Mouse (Mus musculus) natural killer cell, adult 2 months (primary cell): ENCODE data around the gene Olfr1058.
"Not testable (repeated sequence)": the region's sequence is repeated elsewhere in the genome, so short reads cannot be mapped to it uniquely, and the experiment has no call there.

Experiments used
- DNase-seq, 2 experiments: peaks; one replicate each; pipeline ENCODE4 v3.0.0; 2022; ENCODE audit warnings: low spot score in 2 of 2

Gene Olfr1058

DNA sequence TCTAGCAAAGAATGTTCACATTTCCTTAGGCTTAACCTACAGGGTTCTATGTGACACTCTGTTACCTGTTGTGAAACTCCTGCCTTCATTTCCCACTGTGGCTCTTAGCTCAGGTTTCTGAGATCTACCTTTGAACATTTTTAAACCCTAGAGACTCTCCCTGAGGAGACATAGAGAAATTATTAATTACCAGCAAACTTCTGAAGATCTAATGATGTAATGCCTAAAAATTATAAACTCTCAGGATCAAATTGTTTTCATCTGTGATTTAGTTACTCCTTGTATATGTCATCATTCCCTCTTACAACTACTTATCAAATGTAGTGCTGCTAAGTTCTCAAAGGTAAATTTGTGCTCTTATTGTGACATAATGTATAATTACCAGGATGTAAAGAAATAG lies at the start of gene Olfr1058:
Olfr1058 (minus strand) TSS at position 101 of the 400 bp plus-strand sequence.
- DNase-seq, result not testable (repeated sequence)

DNA sequence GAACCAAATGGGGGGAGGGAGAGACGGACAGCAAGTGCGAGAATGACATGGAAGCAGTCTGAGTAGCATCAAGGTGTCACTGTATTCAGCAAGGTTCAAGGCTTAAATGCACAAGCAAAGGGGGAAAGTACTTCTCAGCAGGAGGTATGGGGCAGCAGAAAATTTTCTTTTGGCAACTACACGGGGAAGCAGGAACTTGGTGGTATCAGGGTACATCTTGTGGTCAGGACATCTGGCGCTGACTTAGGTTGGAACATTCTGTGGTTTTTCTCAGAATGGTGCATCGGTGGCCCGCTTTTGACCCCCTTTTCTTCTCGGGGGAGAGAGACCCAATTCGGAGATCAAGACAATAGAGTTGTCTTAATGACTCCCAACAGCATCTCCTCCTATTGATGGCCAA lies 40.1 kb upstream of the Olfr1058 start:
- not testable (repeated sequence) for DNase-seq

DNA sequence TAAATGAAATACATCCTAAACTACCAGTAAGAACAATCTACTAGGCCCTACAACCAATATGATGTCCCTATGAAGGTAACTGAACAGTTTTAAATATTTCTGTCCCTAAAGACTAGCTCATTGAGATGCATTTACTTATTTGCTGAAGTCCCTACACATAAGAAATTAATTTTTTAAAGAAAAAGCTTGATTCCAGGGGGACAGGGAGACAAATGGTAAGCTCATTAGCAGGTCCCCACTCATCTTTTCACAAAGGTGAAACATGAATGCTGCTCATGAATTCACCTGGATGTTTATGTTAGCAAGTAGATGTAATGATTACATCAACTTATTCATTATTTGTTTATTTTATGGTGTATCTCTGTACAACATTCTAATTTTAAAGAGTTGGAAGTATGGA lies 38.3 kb upstream of the Olfr1058 start, which contains the start of gene Olfr1062:
Olfr1062 (minus strand) TSS at position 101 of the 400 bp plus-strand sequence.
- DNase-seq, result not testable (repeated sequence)

DNA sequence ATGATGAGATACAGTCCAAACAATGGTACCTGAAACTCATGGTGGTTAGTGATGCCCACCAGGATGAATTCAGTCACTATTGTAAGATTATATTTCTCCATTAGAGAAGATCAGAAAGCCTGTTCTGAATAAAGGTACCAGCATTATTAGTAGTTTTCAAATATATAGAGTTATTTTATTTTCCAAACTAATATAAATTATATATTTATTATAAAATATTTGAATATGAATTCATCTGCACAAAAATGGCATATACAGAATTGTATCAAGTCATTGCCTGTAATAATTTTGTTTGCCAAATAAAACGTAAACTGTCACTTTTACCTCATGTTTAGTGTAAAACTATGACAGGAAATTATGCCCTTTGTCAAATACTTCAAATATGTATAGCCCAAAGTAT lies 25.6 kb upstream of the Olfr1058 start, which contains the start of gene Olfr1061:
Olfr1061 (minus strand) TSS at position 101 of the 400 bp plus-strand sequence.
- no peak for DNase-seq

DNA sequence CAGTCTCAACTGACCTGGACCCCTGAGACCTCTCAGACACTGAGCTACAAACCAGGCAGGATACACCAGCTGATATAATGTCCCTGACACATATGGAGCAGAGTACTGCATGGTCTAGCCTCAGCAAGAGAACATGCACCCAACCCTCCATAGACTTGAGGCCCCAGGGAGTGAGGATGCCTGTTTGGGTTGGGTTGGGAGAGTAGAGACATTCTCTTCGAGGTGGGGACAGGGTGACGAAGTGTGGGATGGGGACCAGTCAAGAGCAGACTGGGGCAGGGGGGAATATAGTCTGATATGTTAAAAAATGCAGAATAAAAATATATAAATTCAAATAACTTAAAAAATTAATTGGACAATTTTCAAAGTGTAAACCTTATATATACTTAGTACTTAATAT lies 6.8 kb upstream of the Olfr1058 start:
- DNase-seq, result no peak

DNA sequence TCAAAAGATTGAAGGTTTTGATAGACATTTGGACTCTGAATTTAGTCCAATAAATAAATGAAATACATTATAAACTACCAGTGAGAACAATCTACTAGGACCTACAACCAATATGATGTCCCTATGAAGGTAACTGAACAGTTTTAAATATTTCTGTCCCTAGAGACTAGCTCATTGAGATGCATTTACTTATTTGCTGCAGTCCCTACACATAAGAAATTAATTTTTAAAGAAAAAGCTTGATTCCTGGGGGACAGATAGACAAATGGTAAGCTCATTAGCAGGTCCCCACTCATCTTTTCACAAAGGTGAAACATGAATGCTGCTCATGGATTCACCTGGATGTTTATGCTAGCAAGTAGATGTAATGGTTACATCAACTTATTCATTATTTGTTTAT lies 10.1 kb downstream of the Olfr1058 start, which contains the start of gene Olfr1057:
Olfr1057 (minus strand) TSS at position 101 of the 400 bp plus-strand sequence.
- no peak for DNase-seq

DNA sequence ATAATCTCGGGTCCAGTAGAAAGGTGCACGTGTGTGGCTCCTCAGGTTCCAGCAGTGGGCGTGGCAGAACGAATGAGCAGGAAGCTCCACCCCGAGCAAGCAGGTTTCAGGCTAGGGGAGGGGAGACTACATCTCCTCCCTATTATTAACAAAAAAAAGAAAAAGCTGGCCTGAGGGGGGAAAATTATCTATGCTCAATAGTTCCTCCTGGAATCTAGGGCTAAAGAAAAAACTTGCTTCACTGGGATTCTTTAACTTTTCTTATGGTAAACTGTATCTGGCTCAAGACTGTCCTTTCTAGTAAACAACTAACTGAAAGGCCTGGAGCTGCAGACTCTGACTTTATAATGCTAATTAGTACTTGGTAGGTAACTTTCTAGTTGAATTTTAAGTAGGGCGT lies 22.0 kb downstream of the Olfr1058 start:
- not testable (repeated sequence) for DNase-seq

DNA sequence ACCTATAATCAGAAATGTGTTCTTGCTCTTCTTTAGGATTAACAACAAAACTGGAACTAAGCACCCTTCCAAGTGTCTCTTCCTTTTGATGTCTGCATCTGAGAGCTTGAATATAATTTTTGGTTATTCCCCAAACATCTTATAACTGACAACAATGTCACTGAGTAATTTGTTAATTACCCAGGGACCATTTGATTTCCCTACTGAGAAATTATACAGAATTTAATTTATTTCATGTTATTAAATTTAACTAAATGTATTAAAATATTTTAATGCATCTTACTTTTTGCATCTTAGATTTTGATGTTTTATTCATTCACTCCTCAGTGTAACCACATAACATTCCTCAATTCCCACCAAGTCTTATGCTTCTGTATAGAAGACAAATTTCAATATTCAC lies 26.0 kb downstream of the Olfr1058 start, which contains the start of gene Olfr1056:
Olfr1056 (minus strand) TSS at position 101 of the 400 bp plus-strand sequence.
- DNase-seq, result no peak

DNA sequence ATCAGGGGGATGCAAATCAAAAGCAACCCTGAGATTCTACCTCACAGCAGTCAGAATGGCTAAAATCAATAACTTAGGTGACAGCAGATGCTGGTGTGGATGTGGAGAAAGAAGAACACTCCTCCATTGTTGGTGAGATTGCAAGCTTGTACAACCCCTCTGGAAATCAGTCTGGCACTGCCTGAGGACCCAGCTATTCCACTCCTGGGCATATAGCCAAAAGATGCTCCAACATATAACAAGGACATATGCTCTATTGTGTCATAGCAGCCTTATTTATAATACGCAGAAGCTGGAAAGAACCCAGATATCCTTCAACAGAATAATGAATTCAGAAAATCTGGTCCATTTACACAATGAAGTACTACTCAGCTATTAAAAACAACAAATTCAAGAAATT lies 36.6 kb downstream of the Olfr1058 start:
- not testable (repeated sequence) for DNase-seq

DNA sequence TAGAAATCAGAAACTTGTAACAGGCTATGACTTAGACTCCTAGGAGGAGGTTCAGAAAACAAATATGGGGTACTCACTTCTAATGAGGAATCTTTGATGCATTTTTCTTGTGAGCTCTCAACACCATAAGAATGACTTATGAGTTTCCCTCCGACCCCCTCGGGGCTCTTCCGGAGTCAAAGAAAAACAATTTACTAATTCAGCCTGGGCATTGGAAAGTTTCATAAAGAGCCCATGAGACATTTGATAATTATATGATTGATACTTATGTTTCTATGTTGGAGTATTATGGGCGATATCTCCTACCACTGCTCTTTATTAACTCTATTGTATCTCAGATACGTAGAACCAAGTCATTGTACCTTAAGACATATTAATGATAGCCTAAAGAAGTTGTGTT lies 38.2 kb downstream of the Olfr1058 start, which contains the start of gene Olfr1055:
Olfr1055 (minus strand) TSS at position 101 of the 400 bp plus-strand sequence.
- DNase-seq, result no peak

DNA sequence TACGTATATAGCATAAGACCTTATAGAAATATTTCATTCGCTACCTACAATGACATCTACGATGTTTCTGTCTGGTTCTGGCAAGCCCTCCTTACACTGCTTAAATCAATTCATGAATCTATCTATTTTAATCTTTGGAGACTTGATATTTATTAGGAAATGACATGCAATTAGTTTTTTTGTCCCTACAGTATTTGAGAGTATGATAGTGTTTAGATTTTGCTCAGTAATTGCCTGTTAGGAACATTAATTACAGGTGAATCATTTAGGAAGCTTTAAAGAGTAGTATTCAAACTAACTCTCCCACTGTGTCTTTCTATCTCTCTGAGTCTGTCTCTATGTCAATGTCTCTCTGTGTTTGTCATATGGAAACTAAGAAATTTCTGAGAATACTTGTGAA lies 53.0 kb downstream of the Olfr1058 start, which contains the start of gene Olfr1054:
Olfr1054 (minus strand) TSS at position 101 of the 400 bp plus-strand sequence.
- DNase-seq, result no peak
